22 mouse cellular contexts compared by ENCODE assay signal in genomic region chr16:43081995-43082394, GRCm38 (mm10).
A peak's percentile ranks its signal among the peaks of the same experiment; 100 is the strongest.
DNase-seq lines count a peak whose midpoint lies in the region; ATAC-seq and TF ChIP-seq lines count a peak whose summit lies in the region.
"Had no signal": no experiment of that assay in that cellular context is flagged by ENCODE, and none has a peak within 500 bp of the region (broad histone marks: within the 10 kb centered on the region; RNA-seq: fewer than 3 reads in every experiment).

No protein-coding gene starts in this region.

- H3K4me2 ChIP-seq in forebrain, postnatal 0 days (ENCODE audit: low read depth): no peak overlapping the region
- H3K4me2 ChIP-seq in forebrain, embryonic 12.5 days: no peak overlapping the region
- H3K4me2 ChIP-seq in kidney, embryonic 16.5 days (replicated peaks; ENCODE audit: low read depth, low read length): no peak overlapping the region
- H3K4me2 ChIP-seq: embryonic facial prominence, embryonic 15.5 days; heart, embryonic 12.5 days; hindbrain, embryonic 13.5 days; midbrain, embryonic 12.5 days; neural tube, embryonic 12.5 days had no signal

- 69% methylated on average over 6 of the region's 6 CpGs for WGBS in forebrain, postnatal 0 days
- WGBS in forebrain, embryonic 12.5 days: 83% methylated on average over 6 of the region's 6 CpGs
- WGBS in kidney, embryonic 16.5 days: 39% methylated on average over 6 of the region's 6 CpGs

- H3K27ac ChIP-seq in forebrain, postnatal 0 days (ENCODE audit: low read depth, low read length): peak overlapping the region; percentile 16; the same call in 1 of the 2 replicates
- H3K27ac ChIP-seq in forebrain, embryonic 12.5 days: no peak overlapping the region
- H3K27ac ChIP-seq in kidney, embryonic 16.5 days (ENCODE audit: low read length): no peak overlapping the region
- H3K27ac ChIP-seq: embryonic facial prominence, embryonic 15.5 days; forebrain, embryonic 10.5 days; hindbrain, embryonic 13.5 days; midbrain, embryonic 12.5 days; neural tube, embryonic 12.5 days had no signal

- H3K36me3 ChIP-seq in forebrain, postnatal 0 days (ENCODE audit: insufficient read depth): no peaks in the 10 kb centered on the region
- no peaks in the 10 kb centered on the region for H3K36me3 ChIP-seq in forebrain, embryonic 12.5 days (replicated peaks)
- no peaks in the 10 kb centered on the region for H3K36me3 ChIP-seq in kidney, embryonic 16.5 days (ENCODE audit: insufficient read depth, low read length)
- H3K36me3 ChIP-seq: embryonic facial prominence, embryonic 15.5 days; forebrain, embryonic 10.5 days; heart, embryonic 12.5 days; hindbrain, embryonic 13.5 days; midbrain, embryonic 12.5 days; neural tube, embryonic 12.5 days had no signal

- H3K27me3 ChIP-seq in forebrain, postnatal 0 days (ENCODE audit: insufficient read depth, low read length): no peaks in the 10 kb centered on the region
- H3K27me3 ChIP-seq in forebrain, embryonic 12.5 days: no peaks in the 10 kb centered on the region
- no peaks in the 10 kb centered on the region for H3K27me3 ChIP-seq in kidney, embryonic 16.5 days (ENCODE audit: insufficient read depth, low read length)
- H3K27me3 ChIP-seq: CH12.LX; embryonic facial prominence, embryonic 15.5 days; heart, embryonic 12.5 days; hindbrain, embryonic 13.5 days; midbrain, embryonic 12.5 days; neural tube, embryonic 12.5 days had no signal

- no peaks in the 10 kb centered on the region for H3K9me3 ChIP-seq in forebrain, postnatal 0 days (ENCODE audit: low read length)
- H3K9me3 ChIP-seq in forebrain, embryonic 12.5 days: no peaks in the 10 kb centered on the region
- no peaks in the 10 kb centered on the region for H3K9me3 ChIP-seq in kidney, embryonic 16.5 days (ENCODE audit: low read length)
- H3K9me3 ChIP-seq: embryonic facial prominence, embryonic 15.5 days; forebrain, embryonic 10.5 days; heart, embryonic 12.5 days; hindbrain, embryonic 13.5 days; midbrain, embryonic 12.5 days; neural tube, embryonic 12.5 days had no signal

- ATAC-seq in forebrain, postnatal 0 days: no peak
- ATAC-seq in forebrain, embryonic 12.5 days (ENCODE audit: low FRiP score): no peak
- ATAC-seq in kidney, embryonic 16.5 days (ENCODE audit: low FRiP score, low TSS enrichment): peak; percentile 77; the same call in 1 of the 2 replicates
- ATAC-seq: inflammation-experienced regulatory T-cells, adult 6 months; lung, postnatal 0 days had no signal

- H3K4me1 ChIP-seq in forebrain, postnatal 0 days (ENCODE audit: insufficient read depth): 0 out of 2 replicates have a peak, but pooled peaks cover 7% of the 10 kb centered on the region
- no peaks in the 10 kb centered on the region for H3K4me1 ChIP-seq in forebrain, embryonic 12.5 days
- H3K4me1 ChIP-seq in kidney, embryonic 16.5 days (ENCODE audit: insufficient read depth, low read length): peaks cover 10% of the 10 kb centered on the region
- H3K4me1 ChIP-seq: embryonic facial prominence, embryonic 15.5 days; forebrain, embryonic 10.5 days; heart, embryonic 12.5 days; midbrain, embryonic 12.5 days; neural tube, embryonic 12.5 days had no signal

- DNase-seq in forebrain, postnatal 0 days: no peak
- DNase-seq in kidney, adult 18-20 months: no peak
- DNase-seq in 3T3-L1 (ENCODE audit: low read depth, low spot score): peak; percentile 16
- DNase-seq in fibroblast of lung, adult 2 months (ENCODE audit: low read depth): peak; percentile 36
- DNase-seq in lung, postnatal 14 days: no peak
- DNase-seq: cerebellum, adult 9-10 months; heart, adult 11 months; heart, postnatal 14 days; kidney, adult 9 months; liver; thymus, postnatal 36 days had no signal

- no peak for TF ChIP-seq CTCF in forebrain, postnatal 0 days (IDR thresholded peaks at IDR 0.05; ENCODE audit: low read depth)

- no peak overlapping the region for H3K9ac ChIP-seq in forebrain, postnatal 0 days
- no peak overlapping the region for H3K9ac ChIP-seq in forebrain, embryonic 12.5 days
- H3K9ac ChIP-seq in kidney, embryonic 16.5 days (replicated peaks; ENCODE audit: low read length): no peak overlapping the region
- H3K9ac ChIP-seq: embryonic facial prominence, embryonic 15.5 days; heart, embryonic 12.5 days; hindbrain, embryonic 13.5 days; midbrain, embryonic 12.5 days; neural tube, embryonic 12.5 days had no signal

- H3K4me3 ChIP-seq in forebrain, postnatal 0 days (ENCODE audit: low read depth, low read length): no peak overlapping the region
- H3K4me3 ChIP-seq in forebrain, embryonic 12.5 days (replicated peaks): no peak overlapping the region
- H3K4me3 ChIP-seq in kidney, embryonic 16.5 days (ENCODE audit: low read length): no peak overlapping the region
- H3K4me3 ChIP-seq: embryonic facial prominence, embryonic 15.5 days; forebrain, embryonic 10.5 days; heart, embryonic 12.5 days; hindbrain, embryonic 13.5 days; midbrain, embryonic 12.5 days; neural tube, embryonic 12.5 days had no signal

Comparison
In these comparisons a context has a peak if more than half of its experiments do, and no peak if none do; other contexts are left out.
1. DNase-seq: peak in 3T3-L1 (single experiment) and fibroblast of lung, adult 2 months (single experiment); none in forebrain, postnatal 0 days (single experiment), kidney, adult 18-20 months (single experiment) and lung, postnatal 14 days (single experiment).